Mouse (Mus musculus) lung, adult 2 months (tissue): ENCODE results near the gene Soga3.

Source experiments
- CTCF ChIP-seq: fragments of 200-500 bp; IDR thresholded peaks from 2 replicates; pipeline ENCODE4 v1.5.1; 2011; ENCODE audit warnings: mild to moderate bottlenecking, low read length, control low read depth; ENCODE audit not compliant: insufficient read depth
- POLR2A ChIP-seq: fragments of 200-500 bp; IDR thresholded peaks from 2 replicates; pipeline ENCODE4 v1.6.1; 2011; ENCODE audit warnings: low read depth, mild to moderate bottlenecking, control low read depth, low read length, borderline replicate concordance; ENCODE audit errors: extremely low read depth

DNA sequence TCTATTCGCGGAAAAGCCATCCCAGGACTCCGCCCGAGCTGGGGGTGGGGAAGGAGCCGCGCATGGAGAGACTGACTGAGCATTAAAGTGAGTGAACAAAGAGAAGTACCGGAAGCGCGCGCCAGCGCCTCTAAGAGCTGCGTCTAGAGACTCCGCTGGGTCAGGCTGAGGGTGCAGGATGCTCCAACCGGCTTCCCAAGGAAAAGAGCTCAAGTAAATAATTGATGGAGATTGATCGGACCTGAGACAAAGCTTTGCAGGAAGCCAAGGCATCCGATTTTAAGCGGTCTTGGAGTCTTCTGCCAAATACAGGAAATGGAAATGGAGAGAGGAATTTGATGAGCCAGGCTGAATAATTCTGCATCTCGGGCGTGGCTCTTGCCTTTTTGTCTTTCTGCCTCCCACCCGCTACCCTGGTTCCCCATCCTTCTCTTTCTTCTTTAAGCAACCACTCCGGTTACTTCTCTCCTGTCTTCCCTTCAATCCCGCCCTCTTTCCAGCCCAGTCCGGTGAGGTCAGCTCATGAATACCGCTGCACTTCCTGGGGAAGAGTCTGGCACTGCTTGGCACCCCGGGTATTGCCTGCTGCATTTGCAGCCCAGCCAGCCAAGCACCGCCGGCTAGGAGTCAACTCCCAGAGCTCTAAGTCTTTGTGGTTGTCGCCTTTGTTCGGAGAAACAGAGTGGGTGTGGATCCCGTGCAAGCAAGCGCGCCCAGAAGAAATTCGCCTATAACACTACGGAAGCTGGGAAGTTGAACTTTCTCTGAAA, at the start of gene Soga3:
- no peak for TF ChIP-seq POLR2A
- TF ChIP-seq CTCF = no peak
